Mouse (Mus musculus): ENCODE data around the gene Nubp1. TPM values are rescaled to one million over a fixed set of nuclear protein-coding genes. Genes with fewer than 3 reads are reported as not detected.

The Nubp1 gene
- polyA plus RNA-seq, 1 experiment from 2014 or later: 46.3 TPM

DNA sequence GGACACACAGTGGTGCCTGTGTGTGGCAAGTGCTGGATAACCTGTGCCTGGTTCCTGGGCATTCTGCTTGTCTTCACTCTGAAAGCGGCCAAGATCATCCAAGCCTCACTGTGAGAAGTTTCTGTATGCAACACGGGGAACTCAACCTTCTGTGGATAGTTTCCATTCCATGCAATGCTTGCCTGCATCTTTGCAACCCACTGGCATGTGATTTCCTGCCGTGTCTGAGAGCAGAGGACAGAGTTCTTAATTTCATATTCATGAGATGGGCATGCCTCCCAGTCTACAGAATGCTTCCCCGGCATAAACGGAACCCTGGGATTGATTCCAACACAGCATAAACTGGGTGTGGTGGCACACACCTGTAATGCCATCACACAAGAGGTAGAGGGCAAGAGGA, 26.3 kb downstream of the Nubp1 start:
- Histone ChIP-seq H3K27me3 (replicated peaks; ENCODE audit: control insufficient read depth, insufficient read depth, low read length) (no peaks in the 10 kb centered on the region), H3K27ac (ENCODE audit: low read depth, low read length) (no peak overlapping the region), H3K4me2 (ENCODE audit: low read length) (no peak overlapping the region), H3K9me3 (ENCODE audit: control insufficient read depth, low read length) (no peaks in the 10 kb centered on the region), H3K4me3 (ENCODE audit: low read length) (no peak overlapping the region), H3K4me1 (ENCODE audit: control insufficient read depth, insufficient read depth, low read depth, low read length) (peaks cover 5% of the 10 kb centered on the region; the same call in 1 of the 2 replicates), H3K36me3 (ENCODE audit: control insufficient read depth, insufficient read depth, low read length) (peaks cover 5% of the 10 kb centered on the region; the same call in 1 of the 2 replicates), H3K9ac (ENCODE audit: low read depth, low read length) (no peak overlapping the region)
- no peak for ATAC-seq
- WGBS: 73% methylated on average over 5 of the region's 5 CpGs

DNA sequence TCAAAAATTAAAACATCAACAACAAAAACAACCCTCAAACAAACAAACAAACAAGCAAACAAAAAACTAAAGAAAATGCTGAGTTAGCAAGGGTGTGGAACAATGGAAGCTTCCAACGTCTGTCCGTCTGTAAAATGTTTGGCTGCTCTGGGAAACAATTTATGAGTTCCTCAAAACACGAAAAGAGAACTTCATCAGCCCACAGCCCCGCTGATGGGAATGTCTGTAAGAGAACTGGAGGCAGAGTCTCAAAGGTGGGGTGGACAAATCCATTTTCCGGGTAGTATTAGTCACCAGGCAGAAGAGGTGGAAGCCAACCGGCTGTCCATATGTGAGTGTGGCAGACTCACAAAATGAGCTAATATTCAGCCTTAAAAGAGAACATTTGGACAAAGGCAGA, 29.6 kb downstream of the Nubp1 start:
- peaks cover 5% of the 10 kb centered on the region; the same call in 1 of the 2 replicates for H3K36me3 ChIP-seq (ENCODE audit: control insufficient read depth, insufficient read depth, low read length)
- no peak overlapping the region for H3K4me2 ChIP-seq (ENCODE audit: low read length)
- peaks cover 23% of the 10 kb centered on the region for H3K4me1 ChIP-seq (ENCODE audit: control insufficient read depth, insufficient read depth, low read depth, low read length)
- 86% methylated on average over 6 of the region's 6 CpGs for WGBS
- H3K4me3 ChIP-seq (ENCODE audit: low read length): no peak overlapping the region
- H3K27me3 ChIP-seq (replicated peaks; ENCODE audit: control insufficient read depth, insufficient read depth, low read length): no peaks in the 10 kb centered on the region
- ATAC-seq: no peak
- H3K9ac ChIP-seq (ENCODE audit: low read depth, low read length): no peak overlapping the region
- no peaks in the 10 kb centered on the region for H3K9me3 ChIP-seq (ENCODE audit: control insufficient read depth, low read length)
- no peak overlapping the region for H3K27ac ChIP-seq (ENCODE audit: low read depth, low read length)

GRCm38 (mm10) chr16:10441761-10442160, 30.0 kb downstream of the Nubp1 start:
- Histone ChIP-seq H3K4me3 (ENCODE audit: low read length) (no peak overlapping the region), H3K4me2 (ENCODE audit: low read length) (no peak overlapping the region), H3K9me3 (ENCODE audit: control insufficient read depth, low read length) (no peaks in the 10 kb centered on the region), H3K4me1 (ENCODE audit: control insufficient read depth, insufficient read depth, low read depth, low read length) (peaks cover 23% of the 10 kb centered on the region), H3K36me3 (ENCODE audit: control insufficient read depth, insufficient read depth, low read length) (peaks cover 5% of the 10 kb centered on the region; the same call in 1 of the 2 replicates), H3K27me3 (replicated peaks; ENCODE audit: control insufficient read depth, insufficient read depth, low read length) (no peaks in the 10 kb centered on the region), H3K9ac (ENCODE audit: low read depth, low read length) (no peak overlapping the region), H3K27ac (ENCODE audit: low read depth, low read length) (no peak overlapping the region)
- 99% methylated on average over 4 of the region's 4 CpGs for WGBS
- no peak for ATAC-seq

DNA sequence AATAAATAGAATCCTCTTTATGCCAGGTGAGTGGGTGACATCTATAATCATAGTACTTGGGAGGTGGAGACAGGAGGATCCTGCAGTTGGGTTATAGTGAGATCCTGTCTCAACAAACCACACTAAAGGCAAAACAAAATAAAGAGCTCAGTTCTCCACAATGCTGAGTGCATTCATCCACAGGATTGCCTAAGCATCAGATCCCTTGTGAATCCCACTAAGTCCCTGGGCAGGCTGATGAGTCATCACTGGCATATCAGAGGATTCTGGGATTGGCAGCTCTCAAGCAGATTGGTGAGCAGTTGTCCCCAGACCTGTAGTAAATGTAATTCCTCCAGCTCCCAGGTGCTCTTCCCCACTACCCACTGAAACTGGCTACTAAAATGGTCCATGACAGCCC, 32.0 kb downstream of the Nubp1 start:
- ATAC-seq: no peak
- H3K9ac ChIP-seq (ENCODE audit: low read depth, low read length): no peak overlapping the region
- H3K4me1 ChIP-seq (ENCODE audit: control insufficient read depth, insufficient read depth, low read depth, low read length): peaks cover 28% of the 10 kb centered on the region
- no peaks in the 10 kb centered on the region for H3K9me3 ChIP-seq (ENCODE audit: control insufficient read depth, low read length)
- no peaks in the 10 kb centered on the region for H3K27me3 ChIP-seq (replicated peaks; ENCODE audit: control insufficient read depth, insufficient read depth, low read length)
- H3K36me3 ChIP-seq (ENCODE audit: control insufficient read depth, insufficient read depth, low read length): no peaks in the 10 kb centered on the region
- no peak overlapping the region for H3K27ac ChIP-seq (ENCODE audit: low read depth, low read length)
- no peak overlapping the region for H3K4me3 ChIP-seq (ENCODE audit: low read length)
- H3K4me2 ChIP-seq (ENCODE audit: low read length): no peak overlapping the region

DNA sequence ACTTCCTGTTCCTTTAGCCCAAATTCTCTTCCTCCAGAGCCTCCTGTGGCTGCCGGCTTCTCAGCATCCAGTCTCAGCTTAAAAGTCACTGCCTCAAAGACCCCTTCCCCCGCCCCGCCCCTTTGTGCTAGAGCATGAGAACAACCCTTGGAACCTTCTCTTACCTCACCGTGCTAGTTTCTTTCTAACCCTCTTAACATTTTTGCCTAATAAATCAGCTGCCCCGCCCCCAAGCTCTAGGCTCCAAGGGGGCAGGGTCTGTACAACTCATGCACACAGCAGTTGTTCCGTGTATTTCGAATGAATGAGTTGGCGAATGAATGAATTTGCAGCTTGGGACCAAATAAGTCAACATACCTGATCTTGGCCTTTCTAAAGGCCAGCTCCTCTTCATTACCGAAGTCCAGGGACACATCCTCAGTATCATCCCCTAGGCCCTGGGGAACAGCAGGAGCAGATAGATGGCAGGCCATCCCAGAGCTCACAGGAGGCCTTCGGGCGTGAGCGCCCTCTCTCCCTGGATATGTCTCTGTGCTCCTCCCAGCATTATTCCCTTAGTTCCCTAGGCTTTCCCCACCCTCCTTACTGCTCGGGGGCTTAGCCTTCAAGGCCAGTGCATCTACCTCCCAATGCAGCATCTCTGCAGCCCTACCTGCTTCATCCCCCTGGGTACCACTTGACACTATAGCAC, 35.0 kb downstream of the Nubp1 start:
- peak; percentile 84 for ATAC-seq
- Histone ChIP-seq H3K4me1 (ENCODE audit: control insufficient read depth, insufficient read depth, low read depth, low read length) (peaks cover 28% of the 10 kb centered on the region), H3K9me3 (ENCODE audit: control insufficient read depth, low read length) (no peaks in the 10 kb centered on the region), H3K9ac (ENCODE audit: low read depth, low read length) (peak overlapping the region; percentile 87), H3K36me3 (ENCODE audit: control insufficient read depth, insufficient read depth, low read length) (no peaks in the 10 kb centered on the region), H3K4me2 (ENCODE audit: low read length) (peak overlapping the region; percentile 83), H3K27me3 (replicated peaks; ENCODE audit: control insufficient read depth, insufficient read depth, low read length) (no peaks in the 10 kb centered on the region), H3K27ac (ENCODE audit: low read depth, low read length) (peak overlapping the region; percentile 82), H3K4me3 (ENCODE audit: low read length) (peak overlapping the region; percentile 67)
- 17% methylated on average over 13 of the region's 13 CpGs for whole genome bisulfite sequencing

DNA sequence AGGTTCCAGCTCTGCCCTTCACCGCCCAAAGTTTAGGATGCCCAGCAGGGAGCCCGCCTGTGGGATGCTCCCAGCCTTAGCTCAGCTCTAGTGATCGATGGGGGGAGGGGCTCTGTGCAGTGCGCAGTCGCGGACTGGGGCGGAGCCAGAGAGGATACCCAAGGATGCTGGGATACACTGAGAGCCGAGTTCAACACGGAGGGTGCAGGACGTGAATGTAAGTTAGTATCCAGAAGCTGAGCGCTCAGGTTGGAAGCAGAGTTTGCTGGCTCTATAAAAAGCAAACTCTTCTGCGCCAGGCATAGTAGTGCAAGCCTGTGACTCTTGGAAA, 35.5 kb downstream of the Nubp1 start, which contains the start of gene Tvp23a:
Tvp23a (minus strand) TSS at position 99 of the 331 bp plus-strand sequence.
- H3K27me3 ChIP-seq (replicated peaks; ENCODE audit: control insufficient read depth, insufficient read depth, low read length): no peaks in the 10 kb centered on the region
- H3K9me3 ChIP-seq (ENCODE audit: control insufficient read depth, low read length): no peaks in the 10 kb centered on the region
- peaks cover 28% of the 10 kb centered on the region for H3K4me1 ChIP-seq (ENCODE audit: control insufficient read depth, insufficient read depth, low read depth, low read length)
- peak within 1 kb of the TSS; percentile 87 for H3K9ac ChIP-seq (ENCODE audit: low read depth, low read length)
- peak within 1 kb of the TSS; percentile 82 for H3K27ac ChIP-seq (ENCODE audit: low read depth, low read length)
- peak within 1 kb of the TSS; percentile 83 for H3K4me2 ChIP-seq (ENCODE audit: low read length)
- H3K36me3 ChIP-seq (ENCODE audit: control insufficient read depth, insufficient read depth, low read length): no peaks in the 10 kb centered on the region
- peak; percentile 97 for ATAC-seq
- peak within 1 kb of the TSS; percentile 67 for H3K4me3 ChIP-seq (ENCODE audit: low read length)
- WGBS: under 1% methylated on average over 12 of the region's 12 CpGs

DNA sequence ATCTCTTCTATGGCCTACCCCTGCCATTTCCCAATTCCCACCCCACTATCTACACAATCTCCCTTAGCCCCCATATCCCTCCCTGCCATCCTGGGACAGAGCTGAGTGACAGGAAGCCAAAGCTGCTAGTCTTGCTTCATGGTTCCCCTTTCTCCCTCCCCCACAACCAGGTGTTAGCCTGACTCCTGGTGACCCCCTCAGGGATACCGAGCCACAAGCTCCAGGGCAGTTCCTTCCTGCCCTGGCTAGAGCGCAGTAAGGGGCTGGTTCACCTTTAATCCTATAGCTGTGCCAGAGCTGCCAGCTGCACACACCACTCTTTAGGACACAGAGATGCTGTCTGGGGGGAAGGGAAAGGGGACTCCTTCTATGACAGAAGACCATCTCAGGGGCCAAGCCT, 36.0 kb downstream of the Nubp1 start:
- Histone ChIP-seq H3K9me3 (ENCODE audit: control insufficient read depth, low read length) (no peaks in the 10 kb centered on the region), H3K27me3 (replicated peaks; ENCODE audit: control insufficient read depth, insufficient read depth, low read length) (no peaks in the 10 kb centered on the region), H3K9ac (ENCODE audit: low read depth, low read length) (peak overlapping the region; percentile 87), H3K4me2 (ENCODE audit: low read length) (peak overlapping the region; percentile 83), H3K27ac (ENCODE audit: low read depth, low read length) (0 out of 2 replicates have a peak overlapping the region, but pooled peaks have one; percentile 6), H3K4me3 (ENCODE audit: low read length) (peak overlapping the region; percentile 67), H3K4me1 (ENCODE audit: control insufficient read depth, insufficient read depth, low read depth, low read length) (peaks cover 23% of the 10 kb centered on the region), H3K36me3 (ENCODE audit: control insufficient read depth, insufficient read depth, low read length) (no peaks in the 10 kb centered on the region)
- WGBS: 75% methylated on average over 2 of the region's 2 CpGs
- ATAC-seq: no peak

GRCm38 (mm10) chr16:10448931-10449330, 37.2 kb downstream of the Nubp1 start:
- Histone ChIP-seq H3K4me3 (ENCODE audit: low read length) (no peak overlapping the region), H3K27ac (ENCODE audit: low read depth, low read length) (no peak overlapping the region), H3K4me1 (ENCODE audit: control insufficient read depth, insufficient read depth, low read depth, low read length) (peaks cover 19% of the 10 kb centered on the region), H3K4me2 (ENCODE audit: low read length) (no peak overlapping the region), H3K9ac (ENCODE audit: low read depth, low read length) (no peak overlapping the region), H3K36me3 (ENCODE audit: control insufficient read depth, insufficient read depth, low read length) (no peaks in the 10 kb centered on the region), H3K27me3 (replicated peaks; ENCODE audit: control insufficient read depth, insufficient read depth, low read length) (no peaks in the 10 kb centered on the region), H3K9me3 (ENCODE audit: control insufficient read depth, low read length) (no peaks in the 10 kb centered on the region)
- WGBS: 87% methylated on average over 9 of the region's 9 CpGs
- no peak for ATAC-seq

GRCm38 (mm10) chr16:10451906-10452305, 40.2 kb downstream of the Nubp1 start:
- Histone ChIP-seq H3K9me3 (ENCODE audit: control insufficient read depth, low read length) (no peaks in the 10 kb centered on the region), H3K36me3 (ENCODE audit: control insufficient read depth, insufficient read depth, low read length) (no peaks in the 10 kb centered on the region), H3K4me1 (ENCODE audit: control insufficient read depth, insufficient read depth, low read depth, low read length) (peaks cover 5% of the 10 kb centered on the region), H3K9ac (ENCODE audit: low read depth, low read length) (no peak overlapping the region), H3K4me2 (ENCODE audit: low read length) (no peak overlapping the region), H3K4me3 (ENCODE audit: low read length) (no peak overlapping the region), H3K27me3 (replicated peaks; ENCODE audit: control insufficient read depth, insufficient read depth, low read length) (no peaks in the 10 kb centered on the region), H3K27ac (ENCODE audit: low read depth, low read length) (no peak overlapping the region)
- no peak for ATAC-seq
- 88% methylated on average over 2 of the region's 2 CpGs for WGBS

Measured in hindbrain, embryonic 16.5 days (tissue).